Mouse (Mus musculus): ENCODE results near the gene Rims4. TPM values are rescaled to one million over a fixed set of nuclear protein-coding genes. Genes with fewer than 3 reads are reported as not detected.

Gene Rims4
- polyA plus RNA-seq, 1 experiment from 2014 or later, result 0.11 TPM

Other genes with a start within 250 kb of the Rims4 start
- gene Ada, start 168.4 kb downstream of the Rims4 start, polyA plus RNA-seq (2014; fragmentation: Nextera tagmentation; extraction: Ambion mirVana), result 10.2 and 11.3 TPM in 2 replicates
- gene Ccn5, start 97.8 kb downstream of the Rims4 start, polyA plus RNA-seq (2014; fragmentation: Nextera tagmentation; extraction: Ambion mirVana), result not detected in 2 replicates
- gene Kcnk15, start 65.0 kb downstream of the Rims4 start, polyA plus RNA-seq (2014; fragmentation: Nextera tagmentation; extraction: Ambion mirVana), result not detected in 2 replicates
- gene Ywhab, start 76.3 kb upstream of the Rims4 start, polyA plus RNA-seq (2014; fragmentation: Nextera tagmentation; extraction: Ambion mirVana), result 228 and 233 TPM in 2 replicates
- gene Pabpc1l, start 106.8 kb upstream of the Rims4 start, polyA plus RNA-seq (2014; fragmentation: Nextera tagmentation; extraction: Ambion mirVana), result 0.78 and 1.2 TPM in 2 replicates
- 30.2 and 32.1 TPM in 2 replicates for gene Stk4, start 151.6 kb upstream of the Rims4 start, polyA plus RNA-seq (2014; fragmentation: Nextera tagmentation; extraction: Ambion mirVana)
- 57.1 and 58.0 TPM in 2 replicates for gene Tomm34, start 152.5 kb upstream of the Rims4 start, polyA plus RNA-seq (2014; fragmentation: Nextera tagmentation; extraction: Ambion mirVana)

Data from liver, embryonic 11.5 days (tissue).